Mouse (Mus musculus): ENCODE data around the gene Gm42878.
"Not testable (repeated sequence)": the region's sequence is repeated elsewhere in the genome, so short reads cannot be mapped to it uniquely, and the experiment has no call there.

The Gm42878 gene

GRCm38 (mm10) chr5:121564468-121564895, 19.2 kb upstream of the Gm42878 start:
- in situ Hi-C loops (cut with MboI, MseI), result no loop called here

DNA sequence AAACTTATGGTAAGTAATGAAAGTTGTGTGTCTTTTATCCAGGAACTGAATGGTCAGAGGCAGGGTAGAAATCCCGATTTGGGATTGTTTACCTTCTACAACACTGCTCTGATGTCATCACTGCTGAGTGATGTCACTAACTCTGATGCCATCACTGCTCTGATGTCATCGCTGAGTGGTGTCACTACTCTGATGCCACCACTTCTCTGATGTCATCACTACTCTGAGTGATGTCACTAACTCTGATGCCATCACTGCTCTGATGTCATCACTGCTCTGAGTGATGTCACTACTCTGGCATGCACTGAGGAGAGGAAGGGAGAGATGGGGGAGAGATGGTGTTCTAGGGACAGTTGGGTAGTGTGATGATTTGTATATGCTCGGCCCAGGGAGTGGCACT, 17.2 kb upstream of the Gm42878 start:
- in situ Hi-C loops (cut with MboI, MseI), result no loop called here

DNA sequence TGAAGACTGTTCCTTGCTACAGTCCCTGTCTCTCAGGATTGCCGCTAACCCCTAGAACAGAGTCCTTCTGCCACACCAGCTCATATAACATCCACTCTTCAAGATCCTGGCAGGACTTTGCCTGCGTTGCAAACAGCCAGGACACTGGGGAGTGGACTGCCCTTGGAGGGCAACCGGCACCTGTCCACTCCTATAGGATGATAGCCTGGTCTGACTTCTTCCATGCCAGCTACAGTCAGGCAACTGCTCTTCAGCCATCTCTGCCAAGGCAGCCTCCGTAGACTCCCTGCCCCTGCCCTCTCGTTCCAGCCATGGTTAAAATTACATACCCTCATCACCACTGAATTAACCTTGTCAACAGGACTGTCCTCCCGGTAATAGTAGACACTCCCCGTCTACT, 3.9 kb upstream of the Gm42878 start:
- in situ Hi-C loops (cut with MboI, MseI), result no loop called here

GRCm38 (mm10) chr5:121547084-121547483, 1.8 kb upstream of the Gm42878 start:
- in situ Hi-C loops (cut with MboI, MseI), result no loop called here

DNA sequence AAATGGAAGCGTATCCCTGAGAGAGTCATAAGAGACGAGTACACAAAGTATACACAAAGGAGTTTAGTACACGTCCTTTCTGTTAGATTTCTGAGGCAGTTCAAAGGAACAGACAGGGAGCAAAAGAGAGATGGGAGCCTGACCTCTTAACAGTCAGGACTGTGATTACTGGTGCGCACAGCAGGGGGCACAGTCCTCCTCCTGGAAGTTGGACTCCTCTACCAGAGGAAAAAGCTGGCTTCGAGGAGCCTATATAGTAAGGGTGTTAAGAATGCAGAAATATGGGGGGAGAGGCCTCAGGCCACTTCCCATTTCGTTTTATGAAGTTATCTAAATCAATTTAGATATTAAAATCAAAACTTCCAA, 1.2 kb upstream of the Gm42878 start:
- in situ Hi-C loops (cut with MboI, MseI), result no loop called here

GRCm38 (mm10) chr5:121545793-121546529, 679 bp upstream of the Gm42878 start, which contains the start of gene Mapkapk5:
Gene Mapkapk5 (minus strand): TSS chr5:121545905.
- in situ Hi-C loops (cut with MboI, MseI), result no loop called here

GRCm38 (mm10) chr5:121543370-121543769, 1.9 kb downstream of the Gm42878 start:
- in situ Hi-C loops (cut with MboI, MseI), result no loop called here

GRCm38 (mm10) chr5:121541235-121541634, 4.0 kb downstream of the Gm42878 start:
- in situ Hi-C loops (cut with MboI, MseI), result no loop called here

DNA sequence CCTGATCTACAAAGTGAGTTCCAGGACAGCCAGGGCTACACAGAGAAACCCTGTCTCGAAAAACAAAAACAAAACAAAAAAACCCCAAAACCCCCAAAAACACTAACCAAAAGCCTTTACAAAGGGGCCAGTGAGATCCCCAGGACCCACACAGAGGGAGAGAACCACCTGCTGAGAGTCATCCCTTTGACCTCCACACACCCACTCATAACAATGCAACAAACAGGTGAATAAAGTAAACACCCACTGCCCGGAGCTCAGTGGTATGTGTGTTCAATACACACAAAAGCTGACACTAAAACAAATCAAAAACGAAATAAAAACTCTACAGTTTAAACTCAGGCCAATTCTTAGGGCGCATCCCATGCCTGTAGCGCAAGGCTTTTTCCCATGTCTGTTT, 5.2 kb downstream of the Gm42878 start:
- in situ Hi-C loops (cut with MboI, MseI), result no loop called here

DNA sequence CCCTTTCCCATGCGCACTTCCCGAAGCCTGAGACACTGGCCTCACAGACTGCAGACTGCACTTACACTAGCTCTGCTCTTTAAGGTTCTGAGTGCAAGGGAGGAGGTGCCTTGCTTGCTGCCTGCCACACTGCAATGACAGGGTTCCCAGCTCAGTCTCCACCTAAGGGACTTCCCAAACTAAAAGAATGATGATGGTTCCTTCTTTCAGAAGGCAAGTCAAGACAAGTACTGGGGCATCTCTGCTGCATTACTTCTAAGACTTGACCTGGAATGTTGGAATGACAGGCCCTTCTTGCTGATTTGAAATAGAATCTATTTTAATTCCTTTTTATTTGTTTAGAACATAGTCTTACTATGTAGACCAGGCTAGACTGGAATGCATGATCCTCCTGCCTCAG, 7.7 kb downstream of the Gm42878 start:
- in situ Hi-C loops (cut with MboI, MseI), result no loop called here

- in situ Hi-C loops (cut with MboI, MseI), result no loop called here
Observed at GRCm38 (mm10) chr5:121536921-121537555, 8.2 kb downstream of the Gm42878 start.

- in situ Hi-C loops (cut with MboI, MseI), result no loop called here
Observed at GRCm38 (mm10) chr5:121535116-121535515, 10.2 kb downstream of the Gm42878 start.

DNA sequence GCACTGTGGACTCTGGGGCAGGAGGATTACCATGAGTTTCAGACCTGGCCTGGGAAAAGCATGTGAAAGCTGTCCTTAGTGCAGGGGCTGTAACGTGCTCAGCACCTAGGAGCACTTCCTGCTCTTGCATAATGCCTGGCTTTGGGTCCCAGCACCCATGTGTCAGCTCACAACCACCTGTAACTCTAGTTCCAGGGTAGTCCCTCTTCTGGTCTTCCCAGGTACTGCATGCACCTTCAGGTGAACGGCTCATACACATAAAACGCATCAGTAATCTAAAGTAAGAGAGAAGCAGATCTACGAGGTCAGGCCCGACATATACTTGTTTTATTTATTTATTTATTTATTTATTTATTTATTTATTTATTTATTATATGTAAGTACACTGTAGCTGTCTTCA, 10.8 kb downstream of the Gm42878 start:
- in situ Hi-C loops (cut with MboI, MseI), result no loop called here

DNA sequence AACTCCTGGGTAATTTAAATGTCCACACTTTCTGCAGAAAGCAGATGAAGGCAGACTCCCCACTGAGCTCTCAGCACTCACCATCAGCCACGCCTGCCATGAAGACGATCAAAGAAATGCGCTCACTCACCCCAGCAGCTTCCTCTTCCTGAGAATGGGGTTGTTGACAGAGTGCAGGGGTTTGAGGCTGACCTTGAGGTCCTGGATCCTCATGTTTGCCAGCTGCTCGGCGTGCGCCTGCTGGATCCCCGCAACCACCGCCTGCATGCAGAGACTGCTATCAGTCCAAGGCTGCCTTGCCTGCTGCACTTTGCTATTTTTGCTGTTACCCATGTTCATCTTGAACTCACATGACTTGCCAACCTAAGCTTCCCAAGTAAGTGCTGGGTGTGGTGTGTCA, 18.3 kb downstream of the Gm42878 start:
- in situ Hi-C loops (cut with MboI, MseI), result no loop called here

DNA sequence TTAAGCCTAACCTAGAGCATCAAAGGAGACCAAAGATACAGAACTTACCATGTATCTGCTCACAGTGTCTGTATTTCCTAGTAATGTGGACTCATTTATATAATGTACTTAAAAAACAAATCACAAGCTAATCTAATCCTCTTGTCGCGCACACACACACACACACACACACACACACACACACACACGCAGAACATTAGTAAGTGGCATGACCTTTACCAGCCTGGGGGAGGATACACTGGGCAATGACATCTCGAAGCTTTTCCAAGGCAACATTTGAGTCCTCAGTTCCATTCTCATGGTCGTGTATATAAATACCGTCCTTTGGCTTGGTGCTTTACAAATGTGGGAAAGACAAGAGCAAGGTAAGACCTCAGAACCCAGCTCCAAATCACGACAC, 18.8 kb downstream of the Gm42878 start:
- in situ Hi-C loops (cut with MboI, MseI), result no loop called here

DNA sequence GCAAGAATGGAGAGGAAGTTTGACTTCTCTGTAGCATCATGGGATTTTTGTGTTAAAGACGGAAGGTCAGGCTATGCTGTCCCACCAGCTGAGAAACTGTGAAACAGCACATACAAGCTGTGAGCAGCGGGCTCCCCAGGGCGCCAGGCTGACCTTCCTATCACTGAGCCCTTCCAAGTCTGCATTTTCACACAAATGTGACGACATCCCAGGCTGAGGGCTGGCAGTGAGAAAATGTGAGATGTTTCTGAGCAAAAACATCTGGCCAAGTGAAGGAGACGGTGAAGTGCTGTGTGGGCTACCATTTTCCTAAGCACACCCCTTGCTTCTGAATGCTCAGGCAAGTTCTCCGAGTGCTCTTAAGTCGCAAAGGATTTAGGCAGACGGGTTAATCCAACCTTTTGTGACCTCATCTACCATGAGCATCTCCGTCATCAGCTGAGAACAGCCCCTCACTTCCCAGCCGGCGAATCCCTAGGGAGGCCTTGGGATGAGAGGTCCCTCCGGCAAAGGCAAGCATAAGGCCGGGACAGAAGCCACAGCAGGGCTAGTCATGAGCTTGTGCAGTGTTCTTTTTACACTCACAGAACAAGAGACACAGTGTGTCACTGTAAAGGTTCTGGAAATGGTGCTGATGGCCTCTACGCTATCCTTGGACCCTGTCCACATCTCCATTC, 19.4 kb downstream of the Gm42878 start:
- in situ Hi-C loops (cut with MboI, MseI), result no loop called here

DNA sequence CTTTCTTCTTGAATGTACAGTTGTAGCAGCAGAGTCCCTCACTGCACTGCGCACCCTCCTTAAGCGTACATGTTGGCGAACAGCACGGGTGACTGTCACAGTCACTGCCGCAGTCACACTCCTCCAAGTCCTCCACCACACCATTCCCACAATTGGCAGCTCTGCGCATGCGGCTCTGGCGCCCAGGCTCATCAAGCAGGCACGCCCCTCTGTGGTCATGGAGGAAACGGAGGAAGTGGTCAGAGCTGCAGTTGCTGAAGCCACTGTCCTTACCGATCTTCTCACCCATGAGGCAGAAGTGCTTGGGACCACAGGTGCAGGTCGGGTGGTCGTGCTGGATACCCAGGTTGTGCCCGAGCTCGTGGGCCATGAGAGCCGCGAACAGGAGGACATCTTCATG, 25.5 kb downstream of the Gm42878 start:
- in situ Hi-C loops (cut with MboI, MseI), result not testable (repeated sequence)

DNA sequence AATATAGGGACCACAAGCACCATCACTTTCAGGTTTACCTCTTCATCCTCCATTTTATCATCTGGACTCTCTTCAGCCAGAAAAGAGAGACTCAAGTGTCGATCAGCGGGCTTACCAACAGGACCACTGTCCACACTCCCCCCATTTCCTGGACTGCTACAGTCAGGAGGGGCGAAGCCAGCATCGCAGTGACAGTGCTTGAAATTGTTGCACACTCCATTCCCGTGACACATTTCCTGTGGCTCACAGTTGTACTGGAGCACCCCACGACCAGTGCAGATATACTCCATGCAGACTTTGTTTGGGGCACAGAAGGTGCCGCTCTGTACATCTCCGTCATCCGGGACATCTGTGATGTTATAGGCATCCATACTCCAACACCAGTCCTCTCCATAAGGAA, 26.3 kb downstream of the Gm42878 start:
- in situ Hi-C loops (cut with MboI, MseI), result no loop called here

DNA sequence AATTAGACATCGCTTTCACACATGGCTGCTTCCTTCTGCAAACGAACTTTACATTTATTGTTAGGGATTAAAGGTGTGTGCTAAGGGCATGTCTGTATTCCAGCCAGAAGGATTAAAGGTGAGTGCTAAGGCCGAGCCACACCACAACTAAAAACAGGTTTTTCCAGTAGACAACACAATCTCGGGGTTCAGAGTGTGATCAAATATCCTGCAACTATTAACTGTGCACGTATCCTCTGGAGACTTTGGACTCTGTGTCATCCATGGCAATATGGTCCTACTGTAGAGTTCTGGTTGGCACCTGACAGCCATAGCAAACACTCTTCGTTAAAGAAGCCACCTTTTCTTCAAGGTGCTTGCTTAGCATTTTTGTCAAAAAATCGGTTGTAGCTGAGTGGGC, 35.3 kb downstream of the Gm42878 start:
- in situ Hi-C loops (cut with MboI, MseI), result no loop called here

DNA sequence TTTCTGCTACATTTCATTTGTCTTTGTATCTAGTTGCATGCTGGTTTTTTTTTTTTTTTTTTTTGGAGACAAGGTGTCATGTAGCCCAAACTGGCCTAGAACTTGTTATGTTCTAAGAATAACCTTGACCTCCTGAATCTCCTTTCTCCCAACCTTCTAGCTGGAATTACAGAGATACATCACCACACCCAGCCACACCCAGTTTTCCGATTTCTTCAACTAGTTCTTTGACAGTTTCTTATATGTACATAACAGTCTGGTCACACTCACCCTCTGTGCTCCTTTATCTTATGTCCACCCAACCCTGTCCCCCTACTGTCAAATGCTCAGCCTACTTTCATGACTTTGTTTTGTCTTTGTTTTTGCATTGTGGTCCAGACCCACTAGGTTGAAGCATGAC, 38.4 kb downstream of the Gm42878 start:
- in situ Hi-C loops (cut with MboI, MseI), result no loop called here

- in situ Hi-C loops (cut with MboI, MseI), result no loop called here
Observed at GRCm38 (mm10) chr5:121503231-121503630, 42.1 kb downstream of the Gm42878 start, which contains the start of gene Adam1b. Gene Adam1b (minus strand): TSS chr5:121503435.

DNA sequence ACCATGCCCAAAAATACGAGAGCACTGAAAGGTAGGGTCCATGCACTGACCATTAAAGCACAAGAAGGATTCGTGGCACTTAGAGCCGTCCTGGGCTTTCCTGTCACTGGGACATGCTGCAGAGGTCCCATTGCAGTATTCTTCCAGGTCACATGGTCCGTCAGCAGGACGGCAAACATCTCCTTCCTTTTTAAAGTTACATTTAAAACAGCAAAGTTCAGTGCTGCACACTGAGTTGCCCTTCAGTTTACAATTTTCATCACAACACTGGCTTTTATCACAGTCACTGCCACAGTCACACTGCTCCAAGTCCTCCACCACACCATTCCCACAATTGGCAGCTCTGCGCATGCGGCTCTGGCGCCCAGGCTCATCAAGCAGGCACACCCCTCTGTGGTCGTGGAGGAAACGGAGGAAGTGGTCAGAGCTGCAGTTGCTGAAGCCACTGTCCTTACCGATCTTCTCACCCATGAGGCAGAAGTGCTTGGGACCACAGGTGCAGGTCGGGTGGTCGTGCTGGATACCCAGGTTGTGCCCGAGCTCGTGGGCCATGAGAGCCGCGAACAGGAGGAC, 43.8 kb downstream of the Gm42878 start:
- in situ Hi-C loops (cut with MboI, MseI), result not testable (repeated sequence)
